ENCODE assay signal across 13 mouse cellular contexts in genomic region chr9:96797311-96797710, GRCm38 (mm10).
"Had no signal": no experiment of that assay in that cellular context is flagged by ENCODE, and none has a peak within 500 bp of the region (broad histone marks: within the 10 kb centered on the region; RNA-seq: fewer than 3 reads in every experiment).

No protein-coding gene starts in this region.

- H3K4me3 ChIP-seq: kidney, embryonic 15.5 days; limb, embryonic 13.5 days; lung, embryonic 15.5 days had no signal

- H3K27ac ChIP-seq: kidney, embryonic 15.5 days; limb, embryonic 13.5 days; liver, embryonic 14.5 days; lung, embryonic 15.5 days; macrophage had no signal

- H3K4me2 ChIP-seq: kidney, embryonic 15.5 days; limb, embryonic 13.5 days; lung, embryonic 15.5 days had no signal

- H3K27me3 ChIP-seq: kidney, embryonic 15.5 days; limb, embryonic 13.5 days; lung, embryonic 15.5 days had no signal

- DNase-seq: kidney, adult 8-10 months; kidney, postnatal 10 days; kidney, postnatal 36 days; left cerebral cortex, postnatal 4 days; liver; liver, postnatal 0 days; midbrain, embryonic 14.5 days; thymus, postnatal 25 days had no signal

- H3K9me3 ChIP-seq: kidney, embryonic 15.5 days; limb, embryonic 13.5 days; lung, embryonic 15.5 days had no signal

- H3K36me3 ChIP-seq: kidney, embryonic 15.5 days; limb, embryonic 13.5 days; lung, embryonic 15.5 days had no signal

- H3K9ac ChIP-seq: kidney, embryonic 15.5 days; limb, embryonic 13.5 days; liver, embryonic 14.5 days; liver, postnatal 0 days; lung, embryonic 15.5 days had no signal

- ATAC-seq: liver, postnatal 0 days had no signal
